Mouse (Mus musculus): ENCODE results near the gene Adh6b. TPM values are rescaled to one million over a fixed set of nuclear protein-coding genes. Genes with fewer than 3 reads are reported as not detected.

The Adh6b gene
- polyA plus RNA-seq, 1 experiment from 2014 or later = 0.75 TPM

DNA sequence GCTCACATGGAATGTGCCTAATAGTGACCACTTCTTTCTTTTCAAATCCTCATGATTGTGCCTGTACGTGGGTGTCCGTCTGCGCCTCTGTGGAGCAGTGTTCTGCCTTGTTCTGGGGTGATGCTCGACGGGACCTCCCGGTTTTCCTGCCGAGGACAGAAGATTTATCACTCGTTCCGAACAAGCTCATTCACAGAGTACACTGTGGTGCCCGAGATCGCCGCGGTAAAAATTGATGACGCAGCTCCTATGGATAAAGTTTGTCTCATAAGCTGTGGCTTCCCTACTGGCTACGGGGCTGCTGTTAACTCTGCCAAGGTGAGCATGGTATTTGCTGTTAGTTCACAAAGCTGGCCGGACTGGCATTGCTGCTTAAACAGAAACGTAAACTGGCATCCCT is 16.6 kb upstream of the Adh6b start:
- WGBS = 89% methylated on average over 17 of the region's 17 CpGs
- no peak for TF ChIP-seq CTCF (IDR thresholded peaks at IDR 0.05; ENCODE audit: low read depth)
- Histone ChIP-seq H3K36me3 (ENCODE audit: insufficient read depth, low read length) (no peaks in the 10 kb centered on the region), H3K9ac (ENCODE audit: low read depth, low read length) (no peak overlapping the region), H3K4me1 (replicated peaks; ENCODE audit: insufficient read depth, low read length) (no peaks in the 10 kb centered on the region), H3K9me3 (replicated peaks; ENCODE audit: low read length) (no peaks in the 10 kb centered on the region), H3K4me2 (ENCODE audit: low read length) (no peak overlapping the region), H3K4me3 (replicated peaks; ENCODE audit: low read depth, low read length) (no peak overlapping the region), H3K27ac (no peak overlapping the region), H3K27me3 (ENCODE audit: insufficient read depth, low read length) (no peaks in the 10 kb centered on the region)
- ATAC-seq (replicated peaks; ENCODE audit: low FRiP score, low read depth) (no peak), DNase-seq (ENCODE audit: low spot score) (no peak)

DNA sequence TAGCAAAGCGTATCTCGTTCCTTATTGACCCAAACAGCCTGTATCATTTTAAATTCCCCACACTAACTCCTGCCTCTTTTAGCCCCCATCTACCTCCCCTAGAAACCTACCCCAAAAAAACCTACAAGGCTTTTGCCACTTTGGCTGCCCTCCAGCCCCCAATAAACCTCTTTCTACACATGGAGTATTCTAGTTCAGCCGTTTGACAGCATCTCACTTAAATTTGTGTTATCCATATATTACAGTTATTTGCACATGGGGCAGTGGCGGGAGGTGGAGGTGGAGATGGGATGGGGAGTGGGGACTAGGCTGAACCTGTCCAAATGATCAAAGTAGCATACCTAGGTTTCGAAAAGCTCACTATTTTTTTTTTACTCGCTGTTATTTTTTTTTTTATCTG is 16.1 kb upstream of the Adh6b start:
- no peak for TF ChIP-seq CTCF (IDR thresholded peaks at IDR 0.05; ENCODE audit: low read depth)
- 84% methylated on average over 6 of the region's 6 CpGs for WGBS
- Histone ChIP-seq H3K9ac (ENCODE audit: low read depth, low read length) (no peak overlapping the region), H3K9me3 (replicated peaks; ENCODE audit: low read length) (no peaks in the 10 kb centered on the region), H3K27me3 (ENCODE audit: insufficient read depth, low read length) (no peaks in the 10 kb centered on the region), H3K4me1 (replicated peaks; ENCODE audit: insufficient read depth, low read length) (no peaks in the 10 kb centered on the region), H3K36me3 (ENCODE audit: insufficient read depth, low read length) (no peaks in the 10 kb centered on the region), H3K4me3 (replicated peaks; ENCODE audit: low read depth, low read length) (no peak overlapping the region), H3K4me2 (ENCODE audit: low read length) (no peak overlapping the region), H3K27ac (no peak overlapping the region)
- no peak for DNase-seq (ENCODE audit: low spot score)
- no peak for ATAC-seq (replicated peaks; ENCODE audit: low FRiP score, low read depth)

DNA sequence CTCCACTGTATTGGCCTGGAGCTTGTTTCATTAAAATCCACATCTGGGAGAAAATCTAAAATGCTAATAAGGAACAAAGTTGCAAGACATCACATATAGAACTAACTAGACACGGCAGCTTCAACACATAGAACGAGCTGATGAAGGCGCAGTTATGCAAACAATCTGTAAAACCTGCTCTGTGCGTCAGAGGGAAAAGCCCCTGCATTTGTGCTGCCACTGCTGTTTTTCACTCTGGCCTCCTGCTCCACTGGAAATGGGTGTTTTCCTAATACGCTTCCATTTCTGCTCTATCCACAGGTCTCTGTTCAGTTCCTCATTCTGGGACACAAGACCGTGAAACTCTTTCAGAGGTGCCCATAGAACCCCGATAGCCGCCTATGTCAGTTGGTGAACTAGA is 7.7 kb upstream of the Adh6b start:
- WGBS = 77% methylated on average over 8 of the region's 8 CpGs
- Histone ChIP-seq H3K9me3 (replicated peaks; ENCODE audit: low read length) (no peaks in the 10 kb centered on the region), H3K36me3 (ENCODE audit: insufficient read depth, low read length) (no peaks in the 10 kb centered on the region), H3K4me1 (replicated peaks; ENCODE audit: insufficient read depth, low read length) (no peaks in the 10 kb centered on the region), H3K27ac (no peak overlapping the region), H3K9ac (ENCODE audit: low read depth, low read length) (no peak overlapping the region), H3K4me2 (ENCODE audit: low read length) (no peak overlapping the region), H3K27me3 (ENCODE audit: insufficient read depth, low read length) (no peaks in the 10 kb centered on the region), H3K4me3 (replicated peaks; ENCODE audit: low read depth, low read length) (no peak overlapping the region)
- TF ChIP-seq CTCF (IDR thresholded peaks at IDR 0.05; ENCODE audit: low read depth) = no peak
- DNase-seq (ENCODE audit: low spot score) (no peak), ATAC-seq (replicated peaks; ENCODE audit: low FRiP score, low read depth) (no peak)

DNA sequence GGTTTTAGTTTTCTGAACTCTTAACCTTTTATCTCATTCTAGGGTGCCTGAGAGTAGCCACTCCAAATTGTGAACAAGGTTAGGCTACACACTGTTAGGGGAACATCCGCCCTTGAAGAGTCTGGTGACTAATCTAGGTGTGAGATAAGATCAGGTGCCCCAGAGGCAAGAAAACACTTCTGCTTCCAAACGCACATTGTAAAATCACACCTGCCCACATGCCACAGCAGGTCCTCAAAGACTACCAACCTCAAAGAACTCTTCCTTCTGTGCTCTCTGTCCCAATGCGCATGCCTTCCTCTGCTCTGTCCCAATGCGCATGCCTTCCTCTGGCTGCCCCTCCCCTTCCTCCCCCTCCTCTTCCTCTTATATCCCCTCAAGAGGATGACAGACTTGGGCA is 7.3 kb upstream of the Adh6b start:
- TF ChIP-seq CTCF (IDR thresholded peaks at IDR 0.05; ENCODE audit: low read depth) = no peak
- Histone ChIP-seq H3K36me3 (ENCODE audit: insufficient read depth, low read length) (no peaks in the 10 kb centered on the region), H3K9ac (ENCODE audit: low read depth, low read length) (no peak overlapping the region), H3K27me3 (ENCODE audit: insufficient read depth, low read length) (no peaks in the 10 kb centered on the region), H3K4me3 (replicated peaks; ENCODE audit: low read depth, low read length) (no peak overlapping the region), H3K27ac (no peak overlapping the region), H3K9me3 (replicated peaks; ENCODE audit: low read length) (no peaks in the 10 kb centered on the region), H3K4me1 (replicated peaks; ENCODE audit: insufficient read depth, low read length) (no peaks in the 10 kb centered on the region), H3K4me2 (ENCODE audit: low read length) (no peak overlapping the region)
- ATAC-seq (replicated peaks; ENCODE audit: low FRiP score, low read depth) (no peak), DNase-seq (ENCODE audit: low spot score) (no peak)
- 75% methylated on average over 4 of the region's 4 CpGs for WGBS

DNA sequence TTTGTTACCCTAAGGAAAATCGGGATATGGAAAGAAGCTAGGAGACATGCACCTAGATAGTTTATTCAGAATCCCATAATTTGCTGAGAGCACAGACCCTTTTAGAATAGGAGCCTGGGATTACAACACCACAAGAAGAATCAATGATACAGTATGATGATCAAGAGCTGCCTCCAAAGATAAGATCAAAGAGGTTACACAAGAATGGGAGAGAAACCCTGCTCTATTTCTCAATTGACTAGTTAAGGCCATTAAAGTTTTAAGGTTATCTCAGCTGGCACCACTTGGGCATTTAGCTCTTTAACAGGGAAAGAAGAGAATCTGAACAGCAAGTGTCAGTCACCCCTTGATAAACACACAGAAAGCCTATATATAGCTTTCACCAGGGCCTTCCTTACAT is 6.0 kb upstream of the Adh6b start:
- WGBS = 91% methylated on average over 1 of the region's 1 CpGs
- TF ChIP-seq CTCF (IDR thresholded peaks at IDR 0.05; ENCODE audit: low read depth) = no peak
- Histone ChIP-seq H3K9ac (ENCODE audit: low read depth, low read length) (no peak overlapping the region), H3K9me3 (replicated peaks; ENCODE audit: low read length) (no peaks in the 10 kb centered on the region), H3K27ac (no peak overlapping the region), H3K4me3 (replicated peaks; ENCODE audit: low read depth, low read length) (no peak overlapping the region), H3K36me3 (ENCODE audit: insufficient read depth, low read length) (no peaks in the 10 kb centered on the region), H3K4me1 (replicated peaks; ENCODE audit: insufficient read depth, low read length) (no peaks in the 10 kb centered on the region), H3K27me3 (ENCODE audit: insufficient read depth, low read length) (no peaks in the 10 kb centered on the region), H3K4me2 (ENCODE audit: low read length) (no peak overlapping the region)
- DNase-seq (ENCODE audit: low spot score) (no peak), ATAC-seq (replicated peaks; ENCODE audit: low FRiP score, low read depth) (no peak)

DNA sequence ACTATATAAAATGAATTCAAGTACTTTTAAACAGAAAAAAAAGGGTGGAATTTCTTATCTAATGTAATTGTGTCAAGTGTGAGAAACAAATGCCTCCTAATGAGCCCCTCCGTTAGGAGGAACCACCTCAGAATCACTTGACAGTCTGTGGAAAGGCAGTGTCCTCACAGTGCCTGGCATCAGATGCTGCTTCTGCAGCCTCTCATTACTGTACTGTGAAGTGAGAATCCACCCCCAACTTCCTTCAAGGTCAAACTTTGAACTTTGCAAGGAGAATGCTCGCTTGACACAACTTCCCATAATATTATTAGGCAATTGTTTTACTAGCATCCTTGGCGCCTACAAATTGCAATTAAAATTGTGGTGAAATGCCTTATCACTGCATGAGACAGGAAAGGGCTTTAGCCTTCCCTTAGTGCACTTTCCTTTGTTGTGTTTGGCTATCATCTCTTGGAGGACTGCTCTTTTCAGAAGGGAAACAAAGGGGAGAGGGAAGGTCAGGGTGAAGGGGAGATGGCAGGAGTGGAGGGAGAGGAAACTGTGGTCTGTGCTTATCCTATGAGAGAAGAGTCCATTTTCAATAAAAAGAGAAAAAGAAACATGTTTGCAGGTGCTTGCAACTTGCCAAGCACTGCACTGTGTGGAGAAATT is 5.3 kb upstream of the Adh6b start:
- ATAC-seq (replicated peaks; ENCODE audit: low FRiP score, low read depth) (no peak), DNase-seq (ENCODE audit: low spot score) (peak; percentile 23)
- Histone ChIP-seq H3K27me3 (ENCODE audit: insufficient read depth, low read length) (no peaks in the 10 kb centered on the region), H3K9ac (ENCODE audit: low read depth, low read length) (no peak overlapping the region), H3K9me3 (replicated peaks; ENCODE audit: low read length) (no peaks in the 10 kb centered on the region), H3K4me3 (replicated peaks; ENCODE audit: low read depth, low read length) (no peak overlapping the region), H3K4me1 (replicated peaks; ENCODE audit: insufficient read depth, low read length) (no peaks in the 10 kb centered on the region), H3K4me2 (ENCODE audit: low read length) (no peak overlapping the region), H3K36me3 (ENCODE audit: insufficient read depth, low read length) (no peaks in the 10 kb centered on the region), H3K27ac (no peak overlapping the region)
- no peak for TF ChIP-seq CTCF (IDR thresholded peaks at IDR 0.05; ENCODE audit: low read depth)
- WGBS = 46% methylated on average over 3 of the region's 3 CpGs

DNA sequence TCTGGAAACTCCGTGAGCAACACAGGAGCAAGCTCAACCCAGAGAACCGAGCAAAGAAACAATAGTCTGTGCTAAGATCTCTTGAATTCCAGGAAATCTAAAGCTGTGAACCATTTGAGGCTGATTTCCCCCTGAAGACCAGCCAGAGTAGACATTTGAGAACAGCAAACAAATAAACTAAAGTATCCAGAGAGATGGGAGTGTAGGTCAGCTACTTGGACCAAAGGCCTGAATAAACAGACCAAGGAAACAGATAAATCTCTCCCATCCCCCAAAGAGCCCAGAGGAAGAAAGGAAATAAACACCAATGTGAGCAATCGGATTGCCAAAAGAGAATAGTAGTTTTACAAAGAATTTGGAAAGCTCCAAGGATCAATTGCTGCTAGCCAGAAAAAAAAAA is 5.5 kb downstream of the Adh6b start:
- no peaks in the 10 kb centered on the region for H3K9me3 ChIP-seq (replicated peaks; ENCODE audit: low read length)
- ATAC-seq (replicated peaks; ENCODE audit: low FRiP score, low read depth) = no peak
- WGBS = 17% methylated on average over 3 of the region's 3 CpGs
- DNase-seq (ENCODE audit: low spot score) = peak; percentile 83
- no peak overlapping the region for H3K4me3 ChIP-seq (replicated peaks; ENCODE audit: low read depth, low read length)
- no peaks in the 10 kb centered on the region for H3K27me3 ChIP-seq (ENCODE audit: insufficient read depth, low read length)
- no peak overlapping the region for H3K9ac ChIP-seq (ENCODE audit: low read depth, low read length)
- TF ChIP-seq CTCF (IDR thresholded peaks at IDR 0.05; ENCODE audit: low read depth) = no peak
- H3K27ac ChIP-seq = peak overlapping the region; percentile 50; the same call in 1 of the 2 replicates
- no peak overlapping the region for H3K4me2 ChIP-seq (ENCODE audit: low read length)
- H3K4me1 ChIP-seq (replicated peaks; ENCODE audit: insufficient read depth, low read length) = no peaks in the 10 kb centered on the region
- no peaks in the 10 kb centered on the region for H3K36me3 ChIP-seq (ENCODE audit: insufficient read depth, low read length)
